Mouse (Mus musculus): ENCODE data around the gene Atg10. TPM values are rescaled to one million over a fixed set of nuclear protein-coding genes. Genes with fewer than 3 reads are reported as not detected.

The Atg10 gene
- total RNA-seq, 1 experiment: 2.6 TPM

DNA sequence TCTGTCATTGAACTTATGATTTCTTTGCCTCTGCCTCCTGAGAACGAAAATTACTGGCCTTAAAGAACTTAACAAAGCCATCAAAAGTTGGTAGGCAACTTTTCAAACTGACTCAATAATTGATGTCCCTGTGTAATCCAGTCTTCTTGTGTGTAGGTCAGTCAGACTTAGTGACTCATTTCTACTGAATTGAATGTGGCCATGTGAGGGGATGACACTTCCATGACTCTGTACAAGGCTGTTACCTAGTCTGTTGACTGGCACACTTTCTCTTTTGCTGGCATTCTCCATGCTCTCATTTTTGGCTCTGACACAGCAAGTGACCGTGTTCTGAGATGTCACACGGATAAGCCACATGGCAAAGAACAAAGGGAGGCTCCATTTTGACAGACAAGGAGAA, 246.7 kb downstream of the Atg10 start:
- Histone ChIP-seq H3K27ac (ENCODE audit: insufficient read depth, low read depth, low read length, poor library complexity, severe bottlenecking) (no peak overlapping the region), H3K4me3 (ENCODE audit: insufficient read depth in 1 of 2, low read depth in 1 of 2, low read length in 2 of 2, poor library complexity in 1 of 2, severe bottlenecking in 1 of 2) (no peak overlapping the region), H3K9me3 (ENCODE audit: control insufficient read depth, insufficient read depth, low read depth, low read length) (no peaks in the 10 kb centered on the region), H3K36me3 (ENCODE audit: control insufficient read depth, insufficient read depth, low read length, poor library complexity, severe bottlenecking) (no peaks in the 10 kb centered on the region), H3K9ac (ENCODE audit: insufficient read depth, low read depth, low read length, poor library complexity, severe bottlenecking) (no peak overlapping the region), H3K4me1 (ENCODE audit: control insufficient read depth in 2 of 2, insufficient read depth in 2 of 2, low read length in 2 of 2, poor library complexity in 1 of 2) (no peaks in the 10 kb centered on the region)
- no peak for TF ChIP-seq ZC3H11A (IDR thresholded peaks at IDR 0.05; ENCODE audit: borderline replicate concordance, low read depth, low read length)
- no peak for DNase-seq (ENCODE audit: low read depth, low spot score)
- in situ Hi-C loops (cut with MboI; ENCODE audit: low sequenced_read_pairs in 2 of 2, unreplicated experiment in 2 of 2): no loop called here

DNA sequence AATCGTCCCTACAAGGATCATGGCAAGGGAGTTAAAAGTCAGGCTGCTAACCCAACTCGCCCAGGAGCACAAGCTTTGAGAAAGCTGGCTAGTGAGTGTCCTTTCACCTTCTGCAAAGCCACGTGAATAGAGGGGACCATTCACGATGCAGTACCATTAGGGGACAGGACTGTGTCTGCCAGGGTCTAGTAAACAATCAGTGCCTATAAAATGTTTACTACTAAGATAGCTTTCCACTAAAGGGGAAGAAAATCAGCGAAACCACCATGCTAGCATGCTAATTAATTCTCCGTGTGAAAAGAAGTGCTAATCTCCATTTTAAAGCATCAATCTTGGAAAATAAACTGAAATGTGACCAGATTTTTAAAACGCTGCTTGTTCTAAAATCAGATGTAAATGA, 250.4 kb downstream of the Atg10 start:
- TF ChIP-seq CHD2 (IDR thresholded peaks at IDR 0.05; ENCODE audit: low read depth, low read length) (no peak), ZNF384 (IDR thresholded peaks at IDR 0.05; ENCODE audit: low read depth, low read length) (no peak), ZC3H11A (IDR thresholded peaks at IDR 0.05; ENCODE audit: borderline replicate concordance, low read depth, low read length) (no peak), HCFC1 (IDR thresholded peaks at IDR 0.05; ENCODE audit: borderline replicate concordance, insufficient read depth, low read length) (no peak), MAFK (IDR thresholded peaks at IDR 0.05; ENCODE audit: insufficient read depth, low read depth, low read length) (no peak)
- Histone ChIP-seq H3K4me1 (ENCODE audit: control insufficient read depth in 2 of 2, insufficient read depth in 2 of 2, low read length in 2 of 2, poor library complexity in 1 of 2) (no peaks in the 10 kb centered on the region), H3K36me3 (ENCODE audit: control insufficient read depth, insufficient read depth, low read length, poor library complexity, severe bottlenecking) (no peaks in the 10 kb centered on the region), H3K9ac (ENCODE audit: insufficient read depth, low read depth, low read length, poor library complexity, severe bottlenecking) (no peak overlapping the region), H3K4me3 (ENCODE audit: insufficient read depth in 1 of 2, low read depth in 1 of 2, low read length in 2 of 2, poor library complexity in 1 of 2, severe bottlenecking in 1 of 2) (no peak overlapping the region), H3K27ac (ENCODE audit: insufficient read depth, low read depth, low read length, poor library complexity, severe bottlenecking) (no peak overlapping the region), H3K9me3 (ENCODE audit: control insufficient read depth, insufficient read depth, low read depth, low read length) (no peaks in the 10 kb centered on the region)
- in situ Hi-C loops (cut with MboI; ENCODE audit: low sequenced_read_pairs in 2 of 2, unreplicated experiment in 2 of 2): no loop called here
- DNase-seq (ENCODE audit: low read depth, low spot score): no peak

GRCm38 (mm10) chr13:90970259-90971017, 253.3 kb downstream of the Atg10 start:
- in situ Hi-C loops (cut with MboI; ENCODE audit: low sequenced_read_pairs in 2 of 2, unreplicated experiment in 2 of 2): no loop called here
- H3K9me3 ChIP-seq (ENCODE audit: control insufficient read depth, insufficient read depth, low read depth, low read length): no peaks in the 10 kb centered on the region
- no peak overlapping the region for H3K4me3 ChIP-seq (ENCODE audit: insufficient read depth in 1 of 2, low read depth in 1 of 2, low read length in 2 of 2, poor library complexity in 1 of 2, severe bottlenecking in 1 of 2)
- TF ChIP-seq CHD2 (IDR thresholded peaks at IDR 0.05; ENCODE audit: low read depth, low read length): no peak
- TF ChIP-seq HCFC1 (IDR thresholded peaks at IDR 0.05; ENCODE audit: borderline replicate concordance, insufficient read depth, low read length): no peak
- TF ChIP-seq MAFK (IDR thresholded peaks at IDR 0.05; ENCODE audit: insufficient read depth, low read depth, low read length): no peak
- TF ChIP-seq ZNF384 (IDR thresholded peaks at IDR 0.05; ENCODE audit: low read depth, low read length): no peak
- no peak for TF ChIP-seq ZC3H11A (IDR thresholded peaks at IDR 0.05; ENCODE audit: borderline replicate concordance, low read depth, low read length)
- no peak overlapping the region for H3K9ac ChIP-seq (ENCODE audit: insufficient read depth, low read depth, low read length, poor library complexity, severe bottlenecking)
- DNase-seq (ENCODE audit: low read depth, low spot score): no peak
- no peaks in the 10 kb centered on the region for H3K4me1 ChIP-seq (ENCODE audit: control insufficient read depth in 2 of 2, insufficient read depth in 2 of 2, low read length in 2 of 2, poor library complexity in 1 of 2)
- H3K27ac ChIP-seq (ENCODE audit: insufficient read depth, low read depth, low read length, poor library complexity, severe bottlenecking): no peak overlapping the region
- no peaks in the 10 kb centered on the region for H3K36me3 ChIP-seq (ENCODE audit: control insufficient read depth, insufficient read depth, low read length, poor library complexity, severe bottlenecking)

- H3K9me3 ChIP-seq (ENCODE audit: control insufficient read depth, insufficient read depth, low read depth, low read length): no peaks in the 10 kb centered on the region
- no peak overlapping the region for H3K9ac ChIP-seq (ENCODE audit: insufficient read depth, low read depth, low read length, poor library complexity, severe bottlenecking)
- in situ Hi-C loops (cut with MboI; ENCODE audit: low sequenced_read_pairs in 2 of 2, unreplicated experiment in 2 of 2): no loop called here
- no peak for DNase-seq (ENCODE audit: low read depth, low spot score)
- H3K4me3 ChIP-seq (ENCODE audit: insufficient read depth in 1 of 2, low read depth in 1 of 2, low read length in 2 of 2, poor library complexity in 1 of 2, severe bottlenecking in 1 of 2): no peak overlapping the region
- no peak for TF ChIP-seq HCFC1 (IDR thresholded peaks at IDR 0.05; ENCODE audit: borderline replicate concordance, insufficient read depth, low read length)
- TF ChIP-seq MAFK (IDR thresholded peaks at IDR 0.05; ENCODE audit: insufficient read depth, low read depth, low read length): no peak
- TF ChIP-seq ZNF384 (IDR thresholded peaks at IDR 0.05; ENCODE audit: low read depth, low read length): no peak
- no peak for TF ChIP-seq ZC3H11A (IDR thresholded peaks at IDR 0.05; ENCODE audit: borderline replicate concordance, low read depth, low read length)
- no peak for TF ChIP-seq CHD2 (IDR thresholded peaks at IDR 0.05; ENCODE audit: low read depth, low read length)
- H3K27ac ChIP-seq (ENCODE audit: insufficient read depth, low read depth, low read length, poor library complexity, severe bottlenecking): no peak overlapping the region
- H3K36me3 ChIP-seq (ENCODE audit: control insufficient read depth, insufficient read depth, low read length, poor library complexity, severe bottlenecking): no peaks in the 10 kb centered on the region
- H3K4me1 ChIP-seq (ENCODE audit: control insufficient read depth in 2 of 2, insufficient read depth in 2 of 2, low read length in 2 of 2, poor library complexity in 1 of 2): no peaks in the 10 kb centered on the region
These were observed 254.8 kb downstream of the Atg10 start for GRCm38 (mm10) chr13:90968940-90969339.

DNA sequence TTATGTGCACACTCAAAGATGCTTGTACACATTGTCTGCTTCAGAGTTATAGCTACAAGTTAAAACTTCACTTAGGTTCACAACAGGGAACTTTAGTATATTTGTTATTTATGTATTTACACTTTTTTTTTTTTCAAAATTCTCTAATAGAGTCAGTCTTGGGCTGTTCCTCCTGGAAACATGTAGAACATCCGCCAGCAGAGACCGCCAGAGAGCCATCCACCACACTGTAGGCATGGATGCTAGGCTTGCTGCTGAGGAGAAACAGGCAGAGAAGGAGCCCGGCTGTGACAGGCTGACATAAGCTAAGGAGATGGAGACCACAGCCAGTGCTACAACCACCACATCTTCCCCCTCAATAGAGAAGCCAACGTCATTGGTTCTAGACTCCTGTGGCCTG, 256.3 kb downstream of the Atg10 start:
- H3K4me1 ChIP-seq (ENCODE audit: control insufficient read depth in 2 of 2, insufficient read depth in 2 of 2, low read length in 2 of 2, poor library complexity in 1 of 2): no peaks in the 10 kb centered on the region
- H3K36me3 ChIP-seq (ENCODE audit: control insufficient read depth, insufficient read depth, low read length, poor library complexity, severe bottlenecking): no peaks in the 10 kb centered on the region
- H3K27ac ChIP-seq (ENCODE audit: insufficient read depth, low read depth, low read length, poor library complexity, severe bottlenecking): no peak overlapping the region
- DNase-seq (ENCODE audit: low read depth, low spot score): peak; percentile 45
- no peaks in the 10 kb centered on the region for H3K9me3 ChIP-seq (ENCODE audit: control insufficient read depth, insufficient read depth, low read depth, low read length)
- no peak overlapping the region for H3K4me3 ChIP-seq (ENCODE audit: insufficient read depth in 1 of 2, low read depth in 1 of 2, low read length in 2 of 2, poor library complexity in 1 of 2, severe bottlenecking in 1 of 2)
- in situ Hi-C loops (cut with MboI; ENCODE audit: low sequenced_read_pairs in 2 of 2, unreplicated experiment in 2 of 2): no loop called here
- 0 out of 2 replicates have a peak, but pooled peaks have one; percentile 35 for TF ChIP-seq ZNF384 (IDR thresholded peaks at IDR 0.05; ENCODE audit: low read depth, low read length)
- no peak for TF ChIP-seq HCFC1 (IDR thresholded peaks at IDR 0.05; ENCODE audit: borderline replicate concordance, insufficient read depth, low read length)
- peak; percentile 75; the same call in 1 of the 2 replicates for TF ChIP-seq ZC3H11A (IDR thresholded peaks at IDR 0.05; ENCODE audit: borderline replicate concordance, low read depth, low read length)
- no peak overlapping the region for H3K9ac ChIP-seq (ENCODE audit: insufficient read depth, low read depth, low read length, poor library complexity, severe bottlenecking)

Measured in ES-E14 (cell line).